Mouse (Mus musculus) spleen, adult 10 weeks (tissue): ENCODE data around the gene Ccdc102a. TPM values are rescaled to one million over a fixed set of nuclear protein-coding genes. Genes with fewer than 3 reads are reported as not detected.

Experiments used
- polyA plus RNA-seq: library from polyadenylated mRNA; stranded (reverse); fragments of 350-450 nt; fragmentation: Illumina TruSeq; extraction: RNeasy Lipid Tissue Mini Kit (QIAGEN cat#74804); gene quantifications from one replicate; pipeline ENCODE4 v1.2.3, GENCODE M21; 2015; ENCODE audit warnings: low replicate concordance; ENCODE audit not compliant: insufficient read depth

The Ccdc102a gene
- 4.0 TPM for polyA plus RNA-seq

GRCm38 (mm10) chr8:94917851-94918495 lies at the start of gene Ccdc102a:
Gene Ccdc102a (minus strand): TSS chr8:94918098.

GRCm38 (mm10) chr8:94923405-94923804 lies 5.5 kb upstream of the Ccdc102a start, which contains the start of gene Adgrg5:
Gene Adgrg5 (plus strand): TSS chr8:94923694.

DNA sequence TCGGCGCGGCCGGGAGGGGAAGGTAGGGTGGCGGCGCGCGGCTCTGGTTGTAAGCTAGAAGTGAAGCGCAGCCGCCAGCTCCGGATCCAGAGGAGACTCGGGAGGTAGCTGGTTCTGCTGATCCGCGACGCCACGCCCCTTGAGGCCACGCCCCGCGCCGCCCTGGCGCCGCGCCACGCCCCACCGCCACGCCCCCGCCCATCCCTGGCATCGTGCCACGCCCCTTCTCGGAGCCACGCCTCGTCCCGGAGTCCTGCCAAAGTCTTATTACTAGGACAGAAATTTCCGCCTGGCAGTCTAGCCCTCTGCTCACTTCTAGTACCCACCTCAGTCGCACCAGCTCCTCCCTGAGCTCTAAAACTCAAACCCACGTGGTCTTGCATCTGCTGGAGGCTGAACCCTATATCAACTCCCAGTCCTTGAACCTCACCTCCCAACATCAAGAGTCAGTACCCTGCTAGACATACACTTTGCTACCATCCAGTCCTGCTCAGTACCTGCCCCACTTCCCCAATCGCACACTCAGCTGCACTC lies 41.6 kb downstream of the Ccdc102a start, which contains the start of gene Dok4:
TSS of gene Dok4 (minus strand) at position 134 of the 534 bp plus-strand sequence.

DNA sequence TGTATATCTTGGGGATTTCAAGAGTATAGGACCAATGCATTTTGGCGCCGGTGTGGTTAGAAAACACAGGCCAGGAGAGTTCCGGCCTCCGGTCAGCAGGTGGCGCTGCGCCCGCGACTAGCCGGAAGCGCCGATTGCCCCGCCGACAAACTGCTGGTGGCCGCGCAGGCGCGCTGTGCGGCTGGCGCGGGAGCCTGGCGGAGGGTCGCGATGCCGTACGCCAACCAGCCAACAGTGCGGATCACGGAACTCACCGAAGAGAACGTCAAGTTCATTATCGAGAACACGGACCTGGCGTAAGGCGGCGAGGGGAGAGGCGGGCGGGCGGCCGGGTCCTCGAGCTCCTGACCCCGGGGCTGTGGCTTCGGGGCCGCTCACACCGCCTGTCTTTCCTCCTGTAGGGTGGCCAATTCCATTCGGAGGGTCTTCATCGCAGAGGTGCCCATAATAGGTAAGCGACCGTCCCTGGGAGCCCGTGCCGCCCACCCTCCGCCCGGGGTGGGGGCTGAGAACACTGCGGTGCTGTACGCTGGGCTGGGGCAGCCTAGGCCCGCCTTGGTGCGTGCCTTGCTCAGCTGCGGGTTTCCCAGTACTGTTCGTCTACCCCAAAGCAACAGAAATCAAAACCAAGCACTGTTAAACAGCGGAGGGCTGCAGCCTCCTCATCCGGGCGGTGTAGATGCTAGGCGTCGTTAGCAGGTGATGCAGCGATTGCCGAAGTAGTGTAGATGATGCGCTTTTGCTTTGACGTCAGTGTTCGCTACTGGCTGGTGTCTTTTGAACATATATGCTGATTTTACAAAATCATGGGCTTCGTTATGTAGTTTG lies 60.3 kb downstream of the Ccdc102a start, which contains the start of gene Polr2c:
TSS of gene Polr2c (plus strand) at position 105 of the 828 bp plus-strand sequence.

Other genes with a start within 250 kb of the Ccdc102a start
- not detected for gene Pllp, start 221.8 kb downstream of the Ccdc102a start, polyA plus RNA-seq
- gene Ccl22, start 172.5 kb downstream of the Ccdc102a start, polyA plus RNA-seq = 6.1 TPM
- gene Cx3cl1, start 146.1 kb downstream of the Ccdc102a start, polyA plus RNA-seq = 0.84 TPM
- gene Ccl17, start 107.6 kb downstream of the Ccdc102a start, polyA plus RNA-seq = not detected
- gene Coq9, start 79.8 kb downstream of the Ccdc102a start, polyA plus RNA-seq = 23.9 TPM
- gene Ciapin1, start 79.7 kb downstream of the Ccdc102a start, polyA plus RNA-seq = 36.7 TPM
- 42.1 TPM for gene Polr2c, start 60.6 kb downstream of the Ccdc102a start, polyA plus RNA-seq
- 2.5 TPM for gene Dok4, start 41.8 kb downstream of the Ccdc102a start, polyA plus RNA-seq
- gene Adgrg5, start 5.6 kb upstream of the Ccdc102a start, polyA plus RNA-seq = 20.1 TPM
- gene Adgrg1, start 56.7 kb upstream of the Ccdc102a start, polyA plus RNA-seq = 9.3 TPM
- 1.3 TPM for gene Adgrg3, start 99.6 kb upstream of the Ccdc102a start, polyA plus RNA-seq
- gene Drc7, start 137.0 kb upstream of the Ccdc102a start, polyA plus RNA-seq = not detected
- 2.6 TPM for gene Katnb1, start 163.1 kb upstream of the Ccdc102a start, polyA plus RNA-seq